Mouse (Mus musculus): ENCODE data around the gene Krtap14. TPM values are rescaled to one million over a fixed set of nuclear protein-coding genes. Genes with fewer than 3 reads are reported as not detected.

Krtap14 gene
- polyA plus RNA-seq, 1 experiment from 2014 or later, result not detected

DNA sequence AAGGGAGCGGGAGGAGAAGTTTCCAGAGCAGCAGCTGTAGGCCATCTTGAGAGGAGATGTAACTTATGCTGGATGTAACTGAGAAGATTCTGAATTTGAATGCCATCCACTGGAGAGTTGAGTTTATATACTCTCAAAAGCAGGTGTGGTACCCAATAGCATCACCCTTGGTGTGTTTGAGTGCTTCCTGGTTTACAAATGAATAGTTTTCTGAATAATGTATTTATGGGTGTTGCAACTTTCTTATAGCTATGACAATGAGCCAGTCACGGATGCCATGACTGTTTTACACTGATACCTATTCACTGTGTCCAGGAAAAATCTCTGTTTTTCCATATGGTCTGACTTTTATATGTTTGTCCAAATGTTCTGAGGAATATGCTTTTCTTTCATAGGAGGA, 51.8 kb downstream of the Krtap14 start, which contains the start of gene 2310057N15Rik:
Gene 2310057N15Rik (minus strand): TSS at position 101 of the 400 bp plus-strand sequence.
- H3K36me3 ChIP-seq (replicated peaks; ENCODE audit: insufficient read depth, low read length), result no peaks in the 10 kb centered on the region
- H3K4me3 ChIP-seq (ENCODE audit: low read depth, low read length), result no peak within 1 kb of the TSS
- no peaks in the 10 kb centered on the region for H3K9me3 ChIP-seq (ENCODE audit: low read length)
- 74% methylated on average over 2 of the region's 2 CpGs for WGBS (ENCODE audit: insufficient replicate concordance)
- H3K27me3 ChIP-seq (ENCODE audit: insufficient read depth, low read length), result no peaks in the 10 kb centered on the region
- no peak for TF ChIP-seq CTCF (IDR thresholded peaks at IDR 0.05; ENCODE audit: low read depth)
- no peak for TF ChIP-seq EP300 (IDR thresholded peaks at IDR 0.05; ENCODE audit: low read depth)
- no peak within 1 kb of the TSS for H3K4me2 ChIP-seq (ENCODE audit: low read depth, low read length)
- no peak for ATAC-seq
- H3K4me1 ChIP-seq (ENCODE audit: insufficient read depth), result no peaks in the 10 kb centered on the region
- no peak within 1 kb of the TSS for H3K27ac ChIP-seq (ENCODE audit: low read depth)
- no peak for DNase-seq
- H3K9ac ChIP-seq (replicated peaks), result no peak within 1 kb of the TSS

Other genes starting within 250 kb of the Krtap14 start
- not detected in 2 replicates for gene Krtap24-1, start 213.9 kb downstream of the Krtap14 start, polyA plus RNA-seq (2015; fragmentation: Nextera tagmentation; extraction: Ambion mirVana)
- gene 2310079G19Rik, start 198.5 kb downstream of the Krtap14 start, polyA plus RNA-seq (2015; fragmentation: Nextera tagmentation; extraction: Ambion mirVana), result not detected in 2 replicates
- not detected in 2 replicates for gene Krtap26-1, start 178.3 kb downstream of the Krtap14 start, polyA plus RNA-seq (2015; fragmentation: Nextera tagmentation; extraction: Ambion mirVana)
- not detected in 2 replicates for gene Krtap27-1, start 154.5 kb downstream of the Krtap14 start, polyA plus RNA-seq (2015; fragmentation: Nextera tagmentation; extraction: Ambion mirVana)
- gene 2310061N02Rik, start 118.2 kb downstream of the Krtap14 start, polyA plus RNA-seq (2015; fragmentation: Nextera tagmentation; extraction: Ambion mirVana), result not detected in 2 replicates
- gene Krtap13-1, start 97.3 kb downstream of the Krtap14 start, polyA plus RNA-seq (2015; fragmentation: Nextera tagmentation; extraction: Ambion mirVana), result not detected in 2 replicates
- gene Krtap13, start 74.5 kb downstream of the Krtap14 start, polyA plus RNA-seq (2015; fragmentation: Nextera tagmentation; extraction: Ambion mirVana), result not detected in 2 replicates
- gene 2310034C09Rik, start 67.3 kb downstream of the Krtap14 start, polyA plus RNA-seq (2015; fragmentation: Nextera tagmentation; extraction: Ambion mirVana), result not detected in 2 replicates
- not detected in 2 replicates for gene 2310057N15Rik, start 51.9 kb downstream of the Krtap14 start, polyA plus RNA-seq (2015; fragmentation: Nextera tagmentation; extraction: Ambion mirVana)
- not detected in 2 replicates for gene Gm5965, start 48.2 kb downstream of the Krtap14 start, polyA plus RNA-seq (2015; fragmentation: Nextera tagmentation; extraction: Ambion mirVana)
- gene Gm20741, start 13.9 kb downstream of the Krtap14 start, polyA plus RNA-seq (2015; fragmentation: Nextera tagmentation; extraction: Ambion mirVana), result not detected in 2 replicates
- gene Krtap15, start 5.9 kb downstream of the Krtap14 start, polyA plus RNA-seq (2015; fragmentation: Nextera tagmentation; extraction: Ambion mirVana), result not detected in 2 replicates
- gene Krtap19-1, start 43.3 kb upstream of the Krtap14 start, polyA plus RNA-seq (2015; fragmentation: Nextera tagmentation; extraction: Ambion mirVana), result not detected in 2 replicates
- gene Krtap19-2, start 48.1 kb upstream of the Krtap14 start, polyA plus RNA-seq (2015; fragmentation: Nextera tagmentation; extraction: Ambion mirVana), result not detected in 2 replicates
- not detected in 2 replicates for gene Krtap19-3, start 51.9 kb upstream of the Krtap14 start, polyA plus RNA-seq (2015; fragmentation: Nextera tagmentation; extraction: Ambion mirVana)
- not detected in 2 replicates for gene Krtap19-4, start 58.9 kb upstream of the Krtap14 start, polyA plus RNA-seq (2015; fragmentation: Nextera tagmentation; extraction: Ambion mirVana)
- gene Krtap19-5, start 70.3 kb upstream of the Krtap14 start, polyA plus RNA-seq (2015; fragmentation: Nextera tagmentation; extraction: Ambion mirVana), result not detected in 2 replicates
- not detected in 2 replicates for gene Krtap19-9b, start 106.1 kb upstream of the Krtap14 start, polyA plus RNA-seq (2015; fragmentation: Nextera tagmentation; extraction: Ambion mirVana)
- not detected in 2 replicates for gene Krtap16-3, start 136.7 kb upstream of the Krtap14 start, polyA plus RNA-seq (2015; fragmentation: Nextera tagmentation; extraction: Ambion mirVana)
- gene Krtap22-2, start 184.6 kb upstream of the Krtap14 start, polyA plus RNA-seq (2015; fragmentation: Nextera tagmentation; extraction: Ambion mirVana), result not detected in 2 replicates
- gene Gm10229, start 189.1 kb upstream of the Krtap14 start, polyA plus RNA-seq (2015; fragmentation: Nextera tagmentation; extraction: Ambion mirVana), result not detected in 2 replicates
- gene Krtap6-1, start 205.6 kb upstream of the Krtap14 start, polyA plus RNA-seq (2015; fragmentation: Nextera tagmentation; extraction: Ambion mirVana), result not detected in 2 replicates
- gene Gm10228, start 215.3 kb upstream of the Krtap14 start, polyA plus RNA-seq (2015; fragmentation: Nextera tagmentation; extraction: Ambion mirVana), result not detected in 2 replicates
- not detected in 2 replicates for gene Krtap6-5, start 221.7 kb upstream of the Krtap14 start, polyA plus RNA-seq (2015; fragmentation: Nextera tagmentation; extraction: Ambion mirVana)
- not detected in 2 replicates for gene 1110025L11Rik, start 237.9 kb upstream of the Krtap14 start, polyA plus RNA-seq (2015; fragmentation: Nextera tagmentation; extraction: Ambion mirVana)